Mouse (Mus musculus): ENCODE data around the gene Rab8b. TPM values are rescaled to one million over a fixed set of nuclear protein-coding genes. Genes with fewer than 3 reads are reported as not detected.
"Not testable (repeated sequence)": the region's sequence is repeated elsewhere in the genome, so short reads cannot be mapped to it uniquely, and the experiment has no call there.

Rab8b gene
- total RNA-seq, 2 experiments from 2014 or later = 27.1 to 31.3 TPM

GRCm38 (mm10) chr9:66917892-66918255 lies 1.6 kb downstream of the Rab8b start:
- DNase-seq (ENCODE audit: low spot score in 2 of 2) = no peak

DNA sequence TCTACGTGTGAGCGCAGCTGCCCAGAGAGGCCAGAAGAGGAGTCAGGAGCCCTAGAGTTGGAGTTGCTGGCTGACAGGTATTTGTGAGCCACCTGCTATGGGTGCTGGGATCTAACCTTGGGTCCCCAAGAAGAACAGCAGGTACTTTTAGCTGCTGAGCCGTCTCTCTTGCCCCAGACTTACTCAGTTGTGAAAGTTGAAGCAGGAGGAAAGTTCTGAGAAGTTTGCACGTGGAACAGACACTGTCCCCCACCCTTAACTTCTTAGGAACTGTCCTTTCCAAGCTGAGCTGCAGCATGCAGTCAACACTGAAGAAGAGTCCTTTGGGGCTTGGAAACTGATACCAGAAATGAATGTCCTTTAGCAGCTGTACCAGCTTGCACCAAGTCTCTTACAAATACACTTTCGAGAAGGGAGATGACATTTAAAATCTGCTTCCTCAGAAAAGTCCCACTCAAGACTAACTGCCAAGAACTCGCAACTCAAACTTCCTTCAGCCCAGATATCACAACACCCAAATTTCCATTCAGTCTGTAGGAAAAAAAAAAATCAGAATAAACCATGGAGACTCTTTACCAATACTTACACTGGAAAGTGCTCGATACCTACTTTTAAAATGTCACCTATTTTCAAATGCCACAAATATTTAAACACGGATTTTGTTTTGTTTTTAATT lies 2.1 kb downstream of the Rab8b start:
- no peak for DNase-seq (ENCODE audit: low spot score in 2 of 2)

GRCm38 (mm10) chr9:66915869-66916785 lies 3.4 kb downstream of the Rab8b start:
- no peak for DNase-seq (ENCODE audit: low spot score in 2 of 2)

- no peak for DNase-seq (ENCODE audit: low spot score in 2 of 2)
Observed at GRCm38 (mm10) chr9:66915401-66915800, 4.1 kb downstream of the Rab8b start.

GRCm38 (mm10) chr9:66914540-66914939 lies 4.9 kb downstream of the Rab8b start:
- DNase-seq (ENCODE audit: low spot score in 2 of 2) = no peak

DNA sequence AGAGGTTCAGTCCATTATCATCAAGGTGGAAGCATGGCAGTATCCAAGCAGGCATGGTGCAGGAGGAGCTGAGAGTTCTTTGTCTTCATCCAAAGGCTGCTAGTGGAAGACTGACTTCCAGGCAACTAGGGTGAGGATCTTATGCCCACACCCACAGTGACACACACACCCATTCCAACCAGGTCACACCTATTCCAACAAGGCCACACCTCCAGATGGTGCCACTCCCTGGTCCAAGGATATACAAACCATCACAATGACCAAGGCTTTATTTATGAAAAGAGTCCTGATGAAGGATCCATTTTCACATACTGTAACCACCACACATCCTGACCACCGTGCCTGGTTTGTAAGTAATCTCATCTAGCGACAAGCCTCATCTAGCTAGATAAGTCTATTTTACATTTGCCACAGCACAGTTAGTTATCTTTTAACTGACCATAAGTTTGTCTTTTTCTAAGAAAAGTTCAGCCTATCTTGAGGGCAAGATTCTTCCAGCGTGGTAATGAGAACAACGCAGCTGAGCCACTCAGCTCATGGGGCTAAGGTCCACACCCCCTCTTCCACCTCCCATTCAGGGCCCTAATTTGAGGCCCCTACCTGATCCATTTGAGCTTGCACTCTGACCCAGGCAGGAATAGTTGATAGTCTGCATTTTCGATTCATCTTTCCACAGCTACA lies 6.1 kb downstream of the Rab8b start:
- DNase-seq (ENCODE audit: low spot score in 2 of 2) = not testable (repeated sequence)

DNA sequence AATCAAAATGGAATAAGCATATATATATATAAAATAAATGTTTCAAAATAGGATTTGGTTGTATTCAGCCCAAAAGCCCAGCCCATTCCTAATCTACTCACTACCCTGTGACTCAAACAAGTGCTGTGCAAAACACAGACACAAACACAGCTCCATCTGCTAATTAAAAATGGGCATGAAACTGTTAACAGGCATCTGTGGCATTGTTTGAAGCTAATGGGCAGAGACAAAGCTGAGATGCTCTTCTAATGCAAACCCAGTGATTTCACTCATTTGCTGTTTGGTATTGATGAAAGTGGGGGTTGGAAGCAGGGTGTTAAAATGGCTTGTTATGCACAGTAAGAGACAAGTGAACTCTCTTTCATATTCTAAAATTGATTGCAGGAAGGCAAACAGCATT lies 7.2 kb downstream of the Rab8b start:
- DNase-seq (ENCODE audit: low spot score in 2 of 2) = no peak

GRCm38 (mm10) chr9:66910677-66911076 lies 8.8 kb downstream of the Rab8b start:
- no peak for DNase-seq (ENCODE audit: low spot score in 2 of 2)

DNA sequence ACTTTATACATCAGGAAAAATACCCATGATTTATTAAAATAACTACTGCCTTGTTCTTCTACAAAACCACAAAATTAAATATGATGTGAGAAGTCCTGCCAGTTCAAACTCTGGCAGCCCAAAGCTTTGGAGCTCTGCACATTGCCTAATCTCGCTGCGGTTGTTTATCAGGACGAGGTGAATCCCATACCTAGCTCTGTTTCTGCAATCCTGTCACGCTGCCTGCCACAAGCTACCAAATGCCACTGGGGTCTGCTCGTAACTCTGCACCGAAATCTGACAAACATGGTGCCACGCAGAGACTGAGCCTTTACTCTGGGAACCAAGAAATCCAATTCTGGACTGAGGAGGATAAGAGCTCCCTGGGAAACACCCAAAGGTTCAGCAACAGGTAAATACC lies 9.6 kb downstream of the Rab8b start:
- DNase-seq (ENCODE audit: low spot score in 2 of 2) = no peak

DNA sequence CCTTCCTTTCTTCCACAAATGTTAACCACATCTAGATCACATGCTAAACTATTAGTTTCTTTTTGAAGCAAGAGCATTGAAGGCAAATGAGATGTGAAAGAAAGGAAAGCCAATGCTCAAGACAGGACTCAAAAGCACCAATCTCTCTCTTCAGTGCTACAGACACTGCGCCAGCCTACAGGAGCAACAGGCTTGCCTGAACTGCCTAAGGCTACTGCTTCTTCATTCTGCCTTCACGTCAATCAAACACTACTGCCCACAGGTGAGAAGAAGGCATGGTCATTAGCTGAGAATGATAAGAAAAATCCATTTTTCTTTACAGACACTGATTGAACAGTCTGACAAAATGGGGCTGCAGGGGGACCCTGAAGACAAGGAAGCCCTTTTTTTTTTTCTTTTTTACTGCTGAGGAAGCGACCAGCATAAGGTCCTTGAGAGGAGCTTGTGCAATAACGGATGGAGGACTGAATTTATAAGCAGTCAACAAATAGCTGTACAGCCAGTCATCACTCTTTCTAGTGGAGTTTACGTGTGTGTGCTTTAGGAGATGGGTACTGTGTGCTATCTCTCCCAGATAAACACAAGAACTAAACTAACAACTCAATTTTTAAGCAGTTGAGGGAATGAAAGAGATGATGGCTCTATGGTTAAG lies 11.6 kb downstream of the Rab8b start:
- no peak for DNase-seq (ENCODE audit: low spot score in 2 of 2)

DNA sequence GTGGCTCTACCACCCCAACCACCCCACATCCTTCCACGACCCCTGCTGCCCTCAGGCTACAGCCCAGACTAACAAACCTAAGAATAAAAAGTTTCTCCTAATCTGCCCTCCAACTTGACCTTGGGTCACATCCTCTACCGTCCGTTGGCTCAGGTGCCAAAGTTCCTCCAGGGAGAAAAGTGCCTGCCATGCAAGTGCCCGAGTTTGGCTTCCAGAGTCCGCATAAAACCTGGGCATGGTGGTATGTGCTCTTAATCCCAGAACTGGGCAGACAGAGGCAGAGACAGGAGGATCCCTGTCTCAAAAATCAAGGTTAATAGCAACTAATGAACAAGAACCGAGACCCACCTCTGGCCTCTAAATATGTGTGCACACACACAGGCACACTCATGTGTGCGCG lies 12.4 kb downstream of the Rab8b start:
- DNase-seq (ENCODE audit: low spot score in 2 of 2) = no peak

DNA sequence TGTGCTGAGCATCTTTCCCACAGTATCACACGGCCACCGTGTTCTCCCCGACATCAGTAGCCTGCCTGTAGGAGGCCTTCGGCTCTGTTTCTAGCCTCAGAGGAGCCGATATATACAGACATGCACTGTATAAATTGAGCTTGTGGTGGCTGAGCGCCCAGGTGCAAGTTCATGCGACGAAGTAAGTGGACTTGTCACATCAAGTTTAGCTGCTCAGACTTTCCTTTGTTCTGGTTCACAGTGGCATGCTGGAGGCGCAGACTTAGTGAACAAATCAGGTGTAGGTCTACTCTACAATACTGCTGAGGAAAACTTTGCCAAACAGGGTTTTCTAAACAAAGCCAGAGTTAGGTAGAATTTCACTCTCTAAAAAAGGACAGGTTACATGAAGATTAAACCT lies 13.5 kb downstream of the Rab8b start:
- DNase-seq (ENCODE audit: low spot score in 2 of 2) = no peak

GRCm38 (mm10) chr9:66899526-66899925 lies 20.0 kb downstream of the Rab8b start:
- no peak for DNase-seq (ENCODE audit: low spot score in 2 of 2)

GRCm38 (mm10) chr9:66899072-66899471 lies 20.4 kb downstream of the Rab8b start:
- DNase-seq (ENCODE audit: low spot score in 2 of 2) = no peak

DNA sequence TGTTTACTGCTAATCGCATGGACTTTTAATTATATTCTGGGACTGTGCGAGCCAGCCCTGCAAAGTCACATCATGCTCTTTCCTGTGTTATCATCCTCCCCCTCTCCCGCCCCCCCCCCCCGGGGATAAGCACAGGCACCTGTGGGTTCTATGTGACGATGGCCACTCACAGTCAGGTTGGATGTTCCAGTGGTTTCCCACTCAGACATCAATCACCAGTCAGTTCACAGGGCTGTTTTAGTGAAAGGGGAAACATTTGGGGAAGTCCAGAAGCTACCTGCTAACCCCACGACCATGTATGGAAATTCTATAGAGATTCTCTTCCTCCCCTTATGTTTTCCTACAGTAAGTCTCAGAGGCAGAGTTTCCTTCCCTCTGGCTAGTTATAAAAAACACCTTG lies 21.6 kb downstream of the Rab8b start:
- DNase-seq (ENCODE audit: low spot score in 2 of 2) = no peak

DNA sequence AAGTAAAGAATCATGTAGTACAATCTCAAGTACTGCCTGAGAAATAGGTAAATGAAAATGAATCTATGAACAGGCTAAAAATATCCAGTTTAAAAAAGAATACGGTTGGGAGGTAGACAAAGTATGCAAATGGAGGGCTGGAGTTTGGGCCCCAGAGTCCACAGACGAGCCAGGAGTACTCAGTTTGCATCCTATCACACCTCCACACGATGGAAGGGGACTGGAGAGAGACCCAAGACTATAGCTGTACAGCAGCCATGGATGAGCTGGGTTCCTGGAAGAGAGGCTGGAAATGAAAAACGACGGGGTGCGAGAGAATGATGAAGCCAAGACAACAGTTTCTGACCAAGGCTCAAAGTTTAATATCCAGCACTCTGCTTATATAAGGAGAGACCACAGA lies 22.5 kb downstream of the Rab8b start:
- DNase-seq (ENCODE audit: low spot score in 2 of 2) = no peak

GRCm38 (mm10) chr9:66895995-66896394 lies 23.5 kb downstream of the Rab8b start:
- DNase-seq (ENCODE audit: low spot score in 2 of 2) = no peak

DNA sequence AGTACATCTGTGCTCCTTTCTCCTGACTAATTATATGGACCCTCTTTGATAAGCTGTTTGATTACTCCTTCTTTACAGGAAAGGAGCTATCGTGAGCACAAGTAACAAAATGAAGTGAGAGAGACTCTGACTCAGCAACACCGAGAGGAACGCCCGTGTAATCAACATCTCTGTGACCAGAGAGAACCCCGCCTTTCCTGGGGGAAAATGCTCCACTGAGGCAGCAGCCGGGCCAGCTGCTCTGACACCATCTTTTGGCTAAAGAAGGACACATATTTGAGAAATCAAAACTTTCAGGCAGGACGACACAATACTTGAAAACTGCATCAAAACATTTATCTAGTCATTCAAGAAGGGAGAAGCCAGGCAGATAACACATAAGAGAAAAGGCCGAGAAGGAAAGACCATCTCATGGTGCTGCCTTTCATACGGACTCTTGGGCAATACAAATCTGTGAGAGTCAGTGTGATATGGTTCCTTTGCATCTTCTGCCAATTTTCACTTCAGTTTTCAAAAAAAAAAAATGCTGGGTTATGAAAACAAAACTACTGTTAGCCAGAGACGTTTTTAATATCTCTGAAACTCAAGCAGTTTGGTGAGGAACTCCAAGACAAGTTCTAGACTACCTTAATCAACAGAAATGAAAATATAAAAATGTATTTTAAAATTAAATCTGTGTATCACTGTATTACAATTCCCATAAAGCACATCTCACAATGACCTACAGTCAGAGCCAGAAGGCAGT lies 24.3 kb downstream of the Rab8b start:
- no peak for DNase-seq (ENCODE audit: low spot score in 2 of 2)

GRCm38 (mm10) chr9:66894421-66894820 lies 25.1 kb downstream of the Rab8b start:
- no peak for DNase-seq (ENCODE audit: low spot score in 2 of 2)

DNA sequence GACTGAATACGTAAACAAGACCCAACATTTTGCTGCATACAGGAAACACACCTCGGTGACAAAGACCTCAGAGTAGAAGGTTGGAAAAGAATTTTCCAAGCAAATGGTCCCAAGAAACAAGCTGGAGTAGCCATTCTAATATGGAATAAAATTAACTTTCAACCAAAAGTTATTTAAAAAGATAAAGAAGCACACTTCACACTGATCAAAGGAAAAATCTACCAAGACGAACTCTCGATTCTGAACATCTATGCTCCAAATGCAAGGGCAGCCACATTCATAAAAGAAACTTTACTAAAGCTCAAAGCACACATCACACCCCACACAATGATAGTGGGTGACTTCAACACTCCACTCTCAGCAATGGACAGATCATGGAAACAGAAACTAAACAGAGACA lies 27.0 kb downstream of the Rab8b start:
- DNase-seq (ENCODE audit: low spot score in 2 of 2) = not testable (repeated sequence)
